Mouse (Mus musculus) stomach, embryonic 14.5 days (tissue): Measurements from ENCODE around the gene Smarca4. TPM values are rescaled to one million over a fixed set of nuclear protein-coding genes. Genes with fewer than 3 reads are reported as not detected.
"Not testable (repeated sequence)": the region's sequence is repeated elsewhere in the genome, so short reads cannot be mapped to it uniquely, and the experiment has no call there.

Experiments used
- ATAC-seq: fragments of 200-750 bp; cut with Nextera tagmentation; 2 replicates; pipeline ENCODE4 v1.8.0; 2017; ENCODE audit warnings: low read depth, moderate TSS enrichment; ENCODE audit not compliant: insufficient number of reproducible peaks, insufficient read depth, low FRiP score
- H3K27ac ChIP-seq: fragments of 300-500 bp; sonication (generic); 2 replicates; pipeline ENCODE4 v1.5.1; 2014; ENCODE audit warnings: mild to moderate bottlenecking, low read length, moderate library complexity, mixed read lengths
- H3K27me3 ChIP-seq: fragments of 300-500 bp; sonication (generic); 2 replicates; pipeline ENCODE4 v1.6.1; 2014; ENCODE audit warnings: low read length, control low read depth, mixed read lengths; ENCODE audit not compliant: control insufficient read depth, insufficient read depth
- H3K36me3 ChIP-seq: fragments of 300-500 bp; sonication (generic); 2 replicates; pipeline ENCODE4 v1.6.1; 2014; ENCODE audit warnings: mild to moderate bottlenecking, control low read depth, low read length, moderate library complexity, mixed read lengths; ENCODE audit not compliant: control insufficient read depth, insufficient read depth
- H3K4me1 ChIP-seq: fragments of 300-500 bp; sonication (generic); 2 replicates; pipeline ENCODE4 v1.6.1; 2014; ENCODE audit warnings: low read length, control low read depth, mixed read lengths; ENCODE audit not compliant: control insufficient read depth, insufficient read depth
- H3K4me2 ChIP-seq: fragments of 300-500 bp; sonication (generic); replicated peaks from 2 replicates; pipeline ENCODE4 v1.6.1; 2014; ENCODE audit warnings: low read depth, low read length, control low read depth
- H3K4me3 ChIP-seq: fragments of 300-500 bp; sonication (generic); 2 replicates; pipeline ENCODE4 v1.5.1; 2014; ENCODE audit warnings: low read depth, low read length, control low read depth
- H3K9ac ChIP-seq: fragments of 300-500 bp; sonication (generic); replicated peaks from 2 replicates; pipeline ENCODE4 v1.6.1; 2014; ENCODE audit warnings: low read depth, mild to moderate bottlenecking, control low read depth, low read length, moderate library complexity, mixed read lengths
- H3K9me3 ChIP-seq: fragments of 300-500 bp; sonication (generic); 2 replicates; pipeline ENCODE4 v1.6.1; 2016; ENCODE audit warnings: low read depth, low read length, control low read depth; ENCODE audit not compliant: control insufficient read depth
- WGBS: fragments of 180-500 bp; shearing (Covaris S2); extraction: QIAGEN DNeasy Blood & Tissue Kit; methylation state at CpG from one replicate; pipeline ENCODE4 v1.1.7; 2014; 5-methylcytosine and 5-hydroxymethylcytosine counted together
- polyA plus RNA-seq: library from polyadenylated mRNA; unstranded; fragments of >200 nt; fragmentation: Nextera tagmentation; extraction: Ambion mirVana; gene quantifications from 2 replicates; pipeline ENCODE4 v1.2.1, GENCODE M21; 2014

The Smarca4 gene
- polyA plus RNA-seq, 1 experiment from 2014 or later = 95.0 TPM

DNA sequence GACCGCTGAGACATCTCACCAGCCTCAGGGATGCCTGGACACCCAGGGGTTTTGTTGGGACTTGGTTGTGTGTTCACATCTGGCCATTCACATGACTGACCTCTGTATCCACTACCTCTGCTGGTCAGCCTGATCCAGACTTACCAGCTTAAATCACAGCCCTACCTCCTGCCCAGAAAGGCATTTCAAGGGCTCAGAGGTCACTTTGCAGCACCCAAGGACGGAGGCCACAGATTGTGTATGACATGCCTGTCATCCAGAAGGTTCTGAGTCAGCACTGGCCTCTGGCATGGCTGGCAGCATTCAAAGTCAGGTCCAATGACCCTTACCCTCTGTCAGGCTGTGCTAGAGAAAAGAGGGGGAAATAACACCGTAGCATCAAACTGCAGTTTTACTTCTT, 74.1 kb downstream of the Smarca4 start:
- H3K4me2 ChIP-seq = no peak overlapping the region
- no peaks in the 10 kb centered on the region for H3K9me3 ChIP-seq
- no peak overlapping the region for H3K9ac ChIP-seq
- H3K4me3 ChIP-seq = no peak overlapping the region
- 82% methylated on average over 3 of the region's 3 CpGs for WGBS
- no peak overlapping the region for H3K27ac ChIP-seq
- ATAC-seq = no peak
- peaks cover 89% of the 10 kb centered on the region for H3K36me3 ChIP-seq
- H3K27me3 ChIP-seq = no peaks in the 10 kb centered on the region
- no peaks in the 10 kb centered on the region for H3K4me1 ChIP-seq

DNA sequence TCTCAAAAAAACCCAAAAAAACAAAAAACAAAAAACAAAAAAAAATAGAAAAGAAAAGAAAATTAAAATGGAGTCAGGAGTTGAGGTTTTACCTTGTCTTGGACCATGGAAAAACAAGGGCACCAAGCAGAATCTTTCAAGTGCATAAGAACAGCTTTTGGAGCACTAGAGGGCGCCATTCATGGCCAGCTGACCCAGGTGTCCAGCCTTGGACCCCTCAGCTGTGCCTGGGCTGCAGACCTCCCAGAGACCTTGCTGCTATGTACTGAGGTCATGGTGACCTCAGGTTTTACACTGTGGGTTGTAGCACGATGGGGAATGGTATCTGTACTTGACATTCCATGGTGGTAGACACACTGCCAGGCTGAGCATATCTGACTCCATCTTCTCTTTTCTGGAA, 75.9 kb downstream of the Smarca4 start:
- Histone ChIP-seq H3K4me1 (no peaks in the 10 kb centered on the region), H3K27me3 (no peaks in the 10 kb centered on the region), H3K9me3 (no peaks in the 10 kb centered on the region), H3K27ac (no peak overlapping the region), H3K4me2 (no peak overlapping the region), H3K4me3 (no peak overlapping the region), H3K9ac (no peak overlapping the region), H3K36me3 (peaks cover 83% of the 10 kb centered on the region)
- 54% methylated on average over 2 of the region's 2 CpGs for WGBS
- no peak for ATAC-seq

DNA sequence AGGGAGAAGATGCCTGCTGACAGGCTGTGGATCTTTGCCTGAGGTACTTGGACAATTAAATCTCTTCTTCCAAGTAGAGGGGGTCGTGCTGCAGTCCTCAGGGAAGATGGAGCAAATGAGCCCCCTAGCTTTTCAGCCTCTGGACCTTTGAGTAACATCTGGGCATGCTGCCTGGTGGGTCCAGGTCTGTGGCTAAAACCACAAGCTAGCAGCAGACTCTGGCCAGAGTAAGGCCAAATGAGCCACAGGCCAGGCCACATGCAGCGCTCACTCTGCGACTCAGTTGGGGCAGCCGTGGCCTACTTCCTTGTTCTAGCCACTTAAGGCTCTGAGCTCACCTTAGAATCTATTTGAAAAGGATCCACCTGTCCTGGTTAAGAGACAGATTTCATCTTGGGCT, 76.5 kb downstream of the Smarca4 start:
- Histone ChIP-seq H3K4me3 (no peak overlapping the region), H3K27me3 (no peaks in the 10 kb centered on the region), H3K27ac (no peak overlapping the region), H3K9ac (no peak overlapping the region), H3K36me3 (peaks cover 81% of the 10 kb centered on the region), H3K4me1 (no peaks in the 10 kb centered on the region), H3K9me3 (no peaks in the 10 kb centered on the region), H3K4me2 (no peak overlapping the region)
- WGBS = 93% methylated on average over 4 of the region's 4 CpGs
- no peak for ATAC-seq

- H3K27me3 ChIP-seq = no peaks in the 10 kb centered on the region
- H3K36me3 ChIP-seq = peaks cover 71% of the 10 kb centered on the region
- no peaks in the 10 kb centered on the region for H3K9me3 ChIP-seq
- no peaks in the 10 kb centered on the region for H3K4me1 ChIP-seq
- H3K27ac ChIP-seq = no peak overlapping the region
- no peak for ATAC-seq
- H3K4me2 ChIP-seq = no peak overlapping the region
- no peak overlapping the region for H3K9ac ChIP-seq
- H3K4me3 ChIP-seq = no peak overlapping the region
Observed at GRCm38 (mm10) chr9:21694071-21694470, 78.1 kb downstream of the Smarca4 start.

GRCm38 (mm10) chr9:21695229-21695792, 79.3 kb downstream of the Smarca4 start:
- H3K4me3 ChIP-seq = no peak overlapping the region
- 93% methylated on average over 5 of the region's 5 CpGs for WGBS
- no peaks in the 10 kb centered on the region for H3K9me3 ChIP-seq
- ATAC-seq = no peak
- H3K27ac ChIP-seq = no peak overlapping the region
- no peaks in the 10 kb centered on the region for H3K4me1 ChIP-seq
- no peaks in the 10 kb centered on the region for H3K27me3 ChIP-seq
- H3K9ac ChIP-seq = no peak overlapping the region
- H3K36me3 ChIP-seq = peaks cover 70% of the 10 kb centered on the region
- H3K4me2 ChIP-seq = no peak overlapping the region

DNA sequence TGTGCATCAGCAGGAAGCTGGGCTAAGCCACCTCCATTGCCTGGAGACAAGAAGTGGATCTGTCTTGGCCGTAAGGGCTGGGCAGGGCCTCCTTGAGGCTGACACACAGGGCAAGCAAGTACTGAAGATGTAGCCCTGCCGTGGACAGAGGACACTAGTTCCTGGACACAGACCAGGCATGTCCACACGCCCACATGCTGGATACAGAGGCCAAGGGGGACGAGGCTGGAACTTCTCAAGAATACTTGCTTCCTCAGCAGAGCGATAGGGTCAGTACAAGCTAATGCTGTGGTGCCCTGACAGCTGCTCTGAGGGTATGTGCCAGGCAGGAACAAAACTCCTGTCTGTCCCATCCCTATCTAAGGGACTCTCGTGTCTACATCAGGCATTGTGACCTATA, 81.2 kb downstream of the Smarca4 start:
- Histone ChIP-seq H3K4me3 (no peak overlapping the region), H3K27me3 (no peaks in the 10 kb centered on the region), H3K27ac (no peak overlapping the region), H3K4me1 (no peaks in the 10 kb centered on the region), H3K9me3 (no peaks in the 10 kb centered on the region), H3K36me3 (peaks cover 76% of the 10 kb centered on the region), H3K4me2 (no peak overlapping the region), H3K9ac (no peak overlapping the region)
- 80% methylated on average over 6 of the region's 6 CpGs for WGBS
- no peak for ATAC-seq

DNA sequence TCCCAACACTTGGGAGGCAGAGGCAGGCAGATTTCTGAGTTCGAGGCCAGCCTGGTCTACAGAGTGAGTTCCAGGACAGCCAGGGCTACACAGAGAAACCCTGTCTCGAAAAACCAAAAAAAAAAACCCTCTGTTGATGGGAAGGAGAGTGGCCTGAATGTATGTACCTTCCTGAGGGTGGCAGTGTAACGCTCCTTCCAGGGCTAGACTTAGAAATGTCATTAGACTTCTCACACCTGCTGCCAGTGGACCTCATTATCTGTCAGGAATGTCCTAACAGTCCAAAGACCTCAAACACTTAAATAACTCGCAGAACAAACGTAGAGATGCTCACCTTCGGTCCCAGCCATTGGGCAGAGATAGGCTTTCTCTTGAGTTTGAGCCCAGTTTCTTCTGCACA, 83.3 kb downstream of the Smarca4 start:
- not testable (repeated sequence) for H3K9me3 ChIP-seq, ATAC-seq, H3K4me2 ChIP-seq, H3K27ac ChIP-seq, H3K9ac ChIP-seq, H3K27me3 ChIP-seq, H3K4me1 ChIP-seq, H3K4me3 ChIP-seq
- H3K36me3 ChIP-seq = peaks cover 77% of the 10 kb centered on the region
- WGBS = 80% methylated on average over 6 of the region's 6 CpGs

DNA sequence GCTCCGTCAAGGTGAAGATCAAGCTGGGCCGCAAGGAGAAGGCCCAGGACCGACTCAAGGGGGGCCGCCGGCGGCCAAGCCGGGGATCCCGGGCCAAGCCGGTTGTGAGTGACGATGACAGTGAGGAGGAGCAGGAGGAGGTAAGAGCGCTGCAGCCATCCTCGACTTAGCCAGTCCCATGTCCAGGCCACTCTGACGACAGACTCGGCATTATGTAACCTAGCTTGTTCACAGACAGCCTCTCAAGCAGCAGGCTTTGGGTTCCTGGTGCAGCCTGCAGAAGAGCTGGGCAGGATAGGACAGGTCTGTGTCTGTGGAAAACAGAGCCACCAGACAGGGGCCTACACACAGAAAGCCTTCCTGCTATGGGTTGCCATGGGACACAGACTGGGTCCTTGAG, 85.1 kb downstream of the Smarca4 start:
- H3K27me3 ChIP-seq = no peaks in the 10 kb centered on the region
- no peak for ATAC-seq
- H3K4me1 ChIP-seq = no peaks in the 10 kb centered on the region
- 90% methylated on average over 14 of the region's 14 CpGs for WGBS
- H3K4me2 ChIP-seq = no peak overlapping the region
- no peak overlapping the region for H3K4me3 ChIP-seq
- no peak overlapping the region for H3K27ac ChIP-seq
- no peak overlapping the region for H3K9ac ChIP-seq
- no peaks in the 10 kb centered on the region for H3K9me3 ChIP-seq
- peaks cover 79% of the 10 kb centered on the region for H3K36me3 ChIP-seq

GRCm38 (mm10) chr9:21703494-21703893, 87.5 kb downstream of the Smarca4 start:
- H3K9me3 ChIP-seq = no peaks in the 10 kb centered on the region
- H3K9ac ChIP-seq = no peak overlapping the region
- H3K4me1 ChIP-seq = no peaks in the 10 kb centered on the region
- no peak overlapping the region for H3K27ac ChIP-seq
- ATAC-seq = no peak
- no peak overlapping the region for H3K4me2 ChIP-seq
- no peaks in the 10 kb centered on the region for H3K27me3 ChIP-seq
- H3K36me3 ChIP-seq = peaks cover 82% of the 10 kb centered on the region
- 95% methylated on average over 7 of the region's 7 CpGs for WGBS
- no peak overlapping the region for H3K4me3 ChIP-seq
